9 mouse cellular contexts compared by ENCODE assay signal in genomic region chr5:146330031-146330764, GRCm38 (mm10). TPM values are rescaled to one million over a fixed set of nuclear protein-coding genes. Genes with fewer than 3 reads are reported as not detected.
DNase-seq lines count a peak whose midpoint lies in the region; ATAC-seq and TF ChIP-seq lines count a peak whose summit lies in the region.
"Had no signal": no experiment of that assay in that cellular context is flagged by ENCODE, and none has a peak within 500 bp of the region (broad histone marks: within the 10 kb centered on the region; RNA-seq: fewer than 3 reads in every experiment).

No protein-coding gene starts in this region.

- H3K36me3 ChIP-seq in kidney, postnatal 0 days (ENCODE audit: insufficient read depth, low read length), result no peaks in the 10 kb centered on the region
- H3K36me3 ChIP-seq in kidney, embryonic 14.5 days (ENCODE audit: control insufficient read depth, insufficient read depth, low read length), result no peaks in the 10 kb centered on the region
- H3K36me3 ChIP-seq in MEL (ENCODE audit: control insufficient read depth in 1 of 2, insufficient read depth in 2 of 2, low read length in 2 of 2), result peaks cover 0 to 2% of the 10 kb centered on the region in 2 experiments; a peak in 1 of 4 replicates

- intact Hi-C loops in left cerebral cortex, postnatal 14 days (cut with DNase I), result loop anchor here (5.0 kb wide), 2 partner anchors 42 to 137 kb away; no protein-coding TSS in a partner anchor

- no peaks in the 10 kb centered on the region; the same call in 1 of the 2 replicates for H3K4me1 ChIP-seq in kidney, postnatal 0 days (replicated peaks; ENCODE audit: insufficient read depth, low read length)
- no peaks in the 10 kb centered on the region for H3K4me1 ChIP-seq in kidney, embryonic 14.5 days (ENCODE audit: control insufficient read depth, insufficient read depth, low read length)
- H3K4me1 ChIP-seq in MEL (ENCODE audit: control insufficient read depth in 1 of 2, insufficient read depth in 2 of 2, low read length in 2 of 2), result peaks cover 3 to 4% of the 10 kb centered on the region in 2 experiments; a peak in 2 of 4 replicates
- no peaks in the 10 kb centered on the region for H3K4me1 ChIP-seq in bone marrow, adult 2 months (ENCODE audit: control insufficient read depth, insufficient read depth, low read length)
- no peaks in the 10 kb centered on the region for H3K4me1 ChIP-seq in olfactory bulb, adult 2 months (ENCODE audit: control insufficient read depth, insufficient read depth, low read length)

- H3K27ac ChIP-seq in kidney, postnatal 0 days, result no peak overlapping the region
- H3K27ac ChIP-seq in kidney, embryonic 14.5 days (ENCODE audit: low read depth, low read length), result no peak overlapping the region
- peak overlapping the region; percentile 41; the same call in 1 of the 2 replicates for H3K27ac ChIP-seq in MEL (ENCODE audit: control insufficient read depth, low read depth, low read length)
- H3K27ac ChIP-seq in bone marrow, adult 2 months (ENCODE audit: control insufficient read depth, insufficient read depth, low read depth, low read length, poor library complexity), result no peak overlapping the region
- no peak overlapping the region for H3K27ac ChIP-seq in olfactory bulb, adult 2 months (ENCODE audit: insufficient read depth, low read depth, low read length)

- no peak overlapping the region for H3K4me2 ChIP-seq in kidney, postnatal 0 days (ENCODE audit: low read length)
- H3K4me2 ChIP-seq in kidney, embryonic 14.5 days (replicated peaks; ENCODE audit: low read depth, low read length), result no peak overlapping the region

- TF ChIP-seq EP300 in MEL (IDR thresholded peaks at IDR 0.05; ENCODE audit: low read depth in 1 of 2, low read length in 2 of 2), result no peak

- no peak for TF ChIP-seq POLR2A in MEL (IDR thresholded peaks at IDR 0.05; ENCODE audit: control insufficient read depth in 1 of 2, insufficient read depth in 1 of 2, low read depth in 1 of 2, low read length in 2 of 2, poor library complexity in 1 of 2)
- no peak for TF ChIP-seq POLR2A in bone marrow, adult 2 months (IDR thresholded peaks at IDR 0.05; ENCODE audit: borderline replicate concordance, control insufficient read depth, low read depth, low read length)
- TF ChIP-seq POLR2A in olfactory bulb, adult 2 months (IDR thresholded peaks at IDR 0.05; ENCODE audit: insufficient read depth, low read depth, low read length), result no peak

- H3K79me2 ChIP-seq in MEL (ENCODE audit: control insufficient read depth, insufficient read depth, low read length, poor library complexity), result no peaks in the 10 kb centered on the region

- TF ChIP-seq RAD21 in MEL (IDR thresholded peaks at IDR 0.05; ENCODE audit: low read depth, low read length), result peak; percentile 54

- H3K9me3 ChIP-seq in kidney, postnatal 0 days (replicated peaks; ENCODE audit: low read length), result no peaks in the 10 kb centered on the region
- H3K9me3 ChIP-seq in kidney, embryonic 14.5 days (ENCODE audit: control insufficient read depth, low read length), result no peaks in the 10 kb centered on the region
- H3K9me3 ChIP-seq in MEL (replicated peaks; ENCODE audit: insufficient read depth, low read length), result no peaks in the 10 kb centered on the region

- ATAC-seq in kidney, postnatal 0 days (replicated peaks; ENCODE audit: low FRiP score, low read depth), result no peak
- ATAC-seq in kidney, embryonic 14.5 days (ENCODE audit: low FRiP score, low TSS enrichment), result no peak
- peak; percentile 80 for ATAC-seq in erythroid progenitor cell, adult 5-6 weeks (replicated peaks; ENCODE audit: low FRiP score, poor library complexity, severe bottlenecking)
- no peak for ATAC-seq in activated CD4-positive, CD25-positive, alpha-beta regulatory T cell, adult 4 months

- TF ChIP-seq CTCF in kidney, postnatal 0 days (IDR thresholded peaks at IDR 0.05; ENCODE audit: low read depth), result peak; percentile 79
- TF ChIP-seq CTCF in MEL (IDR thresholded peaks at IDR 0.05 in 2 of 3, conservative IDR thresholded peaks at IDR 0.05 in 1 of 3; ENCODE audit: control insufficient read depth in 1 of 3, insufficient read depth in 1 of 3, low read depth in 2 of 3, low read length in 3 of 3, poor library complexity in 1 of 3, severe bottlenecking in 1 of 3), result peak; percentile 72 to 82 (median 76)
- TF ChIP-seq CTCF in bone marrow, adult 2 months (IDR thresholded peaks at IDR 0.05; ENCODE audit: control insufficient read depth, insufficient read depth, low read length), result peak; percentile 33; the same call in 1 of the 2 replicates
- peak; percentile 48; the same call in 1 of the 2 replicates for TF ChIP-seq CTCF in olfactory bulb, adult 2 months (IDR thresholded peaks at IDR 0.05; ENCODE audit: insufficient read depth, low read depth, low read length)

- DNase-seq in kidney, postnatal 0 days (ENCODE audit: low spot score), result peak; percentile 84
- DNase-seq in MEL (ENCODE audit: low read depth, low spot score), result peak; percentile 91
- DNase-seq in left cerebral cortex, postnatal 14 days (ENCODE audit: low spot score in 2 of 2), result peak; percentile 73 to 84

- no peak overlapping the region for H3K9ac ChIP-seq in kidney, postnatal 0 days (ENCODE audit: low read depth, low read length)
- no peak overlapping the region for H3K9ac ChIP-seq in kidney, embryonic 14.5 days (ENCODE audit: low read depth, low read length)
- peak overlapping the region; percentile 54 for H3K9ac ChIP-seq in MEL (ENCODE audit: control insufficient read depth, low read depth, low read length, poor library complexity, severe bottlenecking)

- H3K27me3 ChIP-seq in kidney, postnatal 0 days (ENCODE audit: insufficient read depth, low read length), result no peaks in the 10 kb centered on the region
- H3K27me3 ChIP-seq in kidney, embryonic 14.5 days (ENCODE audit: control insufficient read depth, insufficient read depth, low read length), result no peaks in the 10 kb centered on the region
- no peaks in the 10 kb centered on the region for H3K27me3 ChIP-seq in MEL (ENCODE audit: control insufficient read depth in 1 of 2, insufficient read depth in 2 of 2, low read length in 2 of 2)

- 33% methylated on average over 13 of the region's 13 CpGs for WGBS in kidney, postnatal 0 days
- WGBS in kidney, embryonic 14.5 days, result 37% methylated on average over 13 of the region's 13 CpGs
- 29% methylated on average over 13 of the region's 13 CpGs for WGBS in bone marrow, adult 2 months
- WGBS in olfactory bulb, adult 2 months, result 32% methylated on average over 13 of the region's 13 CpGs

- H3K4me3 ChIP-seq in kidney, postnatal 0 days (replicated peaks; ENCODE audit: low read depth, low read length), result no peak overlapping the region
- H3K4me3 ChIP-seq in kidney, embryonic 14.5 days (ENCODE audit: low read length), result no peak overlapping the region
- H3K4me3 ChIP-seq in MEL (ENCODE audit: control insufficient read depth in 1 of 2, insufficient read depth in 1 of 2, low read depth in 2 of 2, low read length in 2 of 2), result peak overlapping the region; percentile 54 to 68
- no peak overlapping the region for H3K4me3 ChIP-seq in bone marrow, adult 2 months (replicated peaks; ENCODE audit: control insufficient read depth, low read depth, low read length)
- H3K4me3 ChIP-seq in olfactory bulb, adult 2 months (ENCODE audit: insufficient read depth, low read depth, low read length), result no peak overlapping the region
- H3K4me3 ChIP-seq: myocyte had no signal

TF ChIP-seq in MEL, 35 proteins besides CTCF, POLR2A, EP300 and RAD21:
- TF ChIP-seq NELFE (IDR thresholded peaks at IDR 0.05; ENCODE audit: low read depth, low read length) (no peak), SMC3 (IDR thresholded peaks at IDR 0.05; ENCODE audit: low read depth, low read length) (peak; percentile 78), BHLHE40 (IDR thresholded peaks at IDR 0.05; ENCODE audit: borderline replicate concordance, low read depth, low read length) (peak; percentile 76; the same call in 1 of the 2 replicates), ZC3H11A (IDR thresholded peaks at IDR 0.05; ENCODE audit: low read depth, low read length) (peak; percentile 46), SIN3A (IDR thresholded peaks at IDR 0.05; ENCODE audit: low read length) (peak; percentile 69; the same call in 1 of the 2 replicates), ZNF384 (IDR thresholded peaks at IDR 0.05; ENCODE audit: low read depth, low read length) (peak; percentile 97), MXI1 (IDR thresholded peaks at IDR 0.05; ENCODE audit: low read depth, low read length) (peak; percentile 72), JUND (IDR thresholded peaks at IDR 0.05; ENCODE audit: low read depth, low read length) (no peak), CHD1 (IDR thresholded peaks at IDR 0.05; ENCODE audit: low read depth, low read length) (no peak), HCFC1 (IDR thresholded peaks at IDR 0.05; ENCODE audit: low read depth, low read length) (peak; percentile 49; the same call in 1 of the 2 replicates), ELF1 (IDR thresholded peaks at IDR 0.05; ENCODE audit: low read depth, low read length) (no peak), USF1 (IDR thresholded peaks at IDR 0.05; ENCODE audit: low read depth, low read length) (no peak)

RNA-seq across cellular contexts. Expression of gene Wasf3, which starts 54.6 kb away (rescaled TPM):
- 1.9 and 2.0 TPM in 2 replicates for polyA plus RNA-seq in kidney, postnatal 0 days (2015; fragmentation: Nextera tagmentation; extraction: Ambion mirVana)
- polyA plus RNA-seq in kidney, embryonic 14.5 days (2014; fragmentation: Nextera tagmentation; extraction: Ambion mirVana), result 2.3 and 2.7 TPM in 2 replicates
- total RNA-seq in MEL (2012; rRNA removed), result not detected in 2 replicates
- not detected for polyA plus RNA-seq in MEL (2012; ENCODE audit: insufficient read depth in 1 of 2, insufficient read length in 2 of 2, low read depth in 1 of 2, low replicate concordance in 2 of 2, missing spikeins in 1 of 2)
- polyA plus RNA-seq in bone marrow, adult 2 months (2011; ENCODE audit: insufficient read depth, insufficient read length, low replicate concordance, missing spikeins), result 0.18 and 0.67 TPM in 2 replicates
- not detected in 2 replicates for total RNA-seq in erythroid progenitor cell, adult 5-6 weeks (2015; ENCODE audit: low replicate concordance)
- total RNA-seq in erythroid progenitor cell, adult 5-6 weeks (2017; ENCODE audit: low replicate concordance), result not detected in 2 replicates
- 10 to 100 TPM; 82.5 to 90.7 TPM for total RNA-seq in left cerebral cortex, postnatal 14 days (2021)
- not detected in 2 replicates for polyA plus RNA-seq in olfactory bulb, adult 2 months (2012; ENCODE audit: insufficient read depth, insufficient read length, low replicate concordance, missing spikeins)
- polyA plus RNA-seq in activated CD4-positive, CD25-positive, alpha-beta regulatory T cell, adult 4 months (2017; shearing (Covaris generic)), result not detected
- polyA plus RNA-seq: myocyte had no signal

Comparison
In these comparisons a context has a peak if more than half of its experiments do, and no peak if none do; other contexts are left out.
1. H3K4me3 ChIP-seq: peak in MEL (2 of 2); none in kidney, postnatal 0 days (single experiment), kidney, embryonic 14.5 days (single experiment), bone marrow, adult 2 months (single experiment) and olfactory bulb, adult 2 months (single experiment).
2. Peak in every context shown above with its lines, with median percentiles within 50 percentile points of each other: DNase-seq and CTCF ChIP-seq.